Mouse (Mus musculus): Measurements from ENCODE around the gene Best3. TPM values are rescaled to one million over a fixed set of nuclear protein-coding genes. Genes with fewer than 3 reads are reported as not detected.

Gene Best3
- polyA plus RNA-seq, 1 experiment from 2014 or later = 0.09 TPM

Other genes with a start within 250 kb of the Best3 start
- gene Myrfl, start 89.4 kb upstream of the Best3 start, polyA plus RNA-seq (2016; fragmentation: Nextera tagmentation; extraction: Ambion mirVana) = 0.05 and 0.16 TPM in 2 replicates
- 36.5 and 37.3 TPM in 2 replicates for gene Rab3ip, start 35.5 kb upstream of the Best3 start, polyA plus RNA-seq (2016; fragmentation: Nextera tagmentation; extraction: Ambion mirVana)
- not detected in 2 replicates for gene Gm10271, start 13.7 kb upstream of the Best3 start, polyA plus RNA-seq (2016; fragmentation: Nextera tagmentation; extraction: Ambion mirVana)
- gene Lrrc10, start 59.0 kb downstream of the Best3 start, polyA plus RNA-seq (2016; fragmentation: Nextera tagmentation; extraction: Ambion mirVana) = 0.14 TPM in 1 of 2 replicates, not detected in the other
- gene Cct2, start 77.5 kb downstream of the Best3 start, polyA plus RNA-seq (2016; fragmentation: Nextera tagmentation; extraction: Ambion mirVana) = 350 and 352 TPM in 2 replicates
- gene Frs2, start 162.2 kb downstream of the Best3 start, polyA plus RNA-seq (2016; fragmentation: Nextera tagmentation; extraction: Ambion mirVana) = 20.4 and 21.6 TPM in 2 replicates
- gene Yeats4, start 238.2 kb downstream of the Best3 start, polyA plus RNA-seq (2016; fragmentation: Nextera tagmentation; extraction: Ambion mirVana) = 107 and 110 TPM in 2 replicates

Measured in embryonic facial prominence, embryonic 10.5 days (tissue).